Mouse (Mus musculus) ES-Bruce4 (cell line): ENCODE data around the gene Ids.
A peak's percentile ranks its signal among the peaks of the same experiment; 100 is the strongest.

ENCODE experiments used
- CTCF ChIP-seq: IDR thresholded peaks from one replicate; pipeline ENCODE4 v1.8.1; 2011; ENCODE audit warnings: low read depth, low read length
- EP300 ChIP-seq: IDR thresholded peaks from 2 replicates; pipeline ENCODE4 v1.6.1; 2011; ENCODE audit warnings: low read depth, low read length; ENCODE audit not compliant: insufficient read depth
- POLR2A ChIP-seq: IDR thresholded peaks from one replicate; pipeline ENCODE4 v1.8.1; 2011; ENCODE audit warnings: low read length; ENCODE audit not compliant: insufficient read depth

DNA sequence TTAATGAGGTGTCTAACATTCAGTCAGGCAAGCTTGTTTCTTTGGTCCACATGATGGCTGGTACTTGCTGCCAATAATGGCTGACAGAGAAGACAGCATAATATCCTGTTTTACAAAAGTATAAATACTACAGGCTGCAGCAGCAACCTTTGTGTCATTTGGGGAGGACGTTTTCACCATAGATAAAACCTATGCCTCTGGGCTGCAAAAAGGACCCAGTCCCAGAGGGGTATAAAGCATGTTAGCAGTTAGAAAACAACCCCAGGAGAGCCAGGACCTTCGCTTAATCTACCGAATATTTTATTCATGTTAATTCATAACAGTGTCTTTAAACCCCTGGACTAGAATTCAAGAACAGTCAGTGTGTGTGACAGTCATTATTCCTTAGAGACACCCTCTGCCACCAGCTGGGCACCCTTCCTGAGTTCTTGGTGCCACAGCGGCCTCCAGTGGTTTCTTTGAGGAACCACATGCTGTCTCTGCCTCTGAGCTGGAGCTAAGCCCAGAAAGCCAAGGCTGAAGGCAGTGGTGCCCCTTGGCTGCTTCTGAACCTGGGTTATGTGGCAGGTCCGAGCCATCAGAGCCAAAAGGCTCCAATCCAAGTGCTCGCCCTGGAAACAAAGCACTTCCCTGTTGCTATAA is 34.6 kb downstream of the Ids start:
- TF ChIP-seq CTCF = peak; percentile 56
- TF ChIP-seq POLR2A = no peak
- no peak for TF ChIP-seq EP300
